Mouse (Mus musculus): ENCODE results near the gene Car10. TPM values are rescaled to one million over a fixed set of nuclear protein-coding genes. Genes with fewer than 3 reads are reported as not detected.
"Not testable (repeated sequence)": the region's sequence is repeated elsewhere in the genome, so short reads cannot be mapped to it uniquely, and the experiment has no call there.

Gene Car10
- polyA plus RNA-seq, 1 experiment from 2014 or later: 0.08 TPM

DNA sequence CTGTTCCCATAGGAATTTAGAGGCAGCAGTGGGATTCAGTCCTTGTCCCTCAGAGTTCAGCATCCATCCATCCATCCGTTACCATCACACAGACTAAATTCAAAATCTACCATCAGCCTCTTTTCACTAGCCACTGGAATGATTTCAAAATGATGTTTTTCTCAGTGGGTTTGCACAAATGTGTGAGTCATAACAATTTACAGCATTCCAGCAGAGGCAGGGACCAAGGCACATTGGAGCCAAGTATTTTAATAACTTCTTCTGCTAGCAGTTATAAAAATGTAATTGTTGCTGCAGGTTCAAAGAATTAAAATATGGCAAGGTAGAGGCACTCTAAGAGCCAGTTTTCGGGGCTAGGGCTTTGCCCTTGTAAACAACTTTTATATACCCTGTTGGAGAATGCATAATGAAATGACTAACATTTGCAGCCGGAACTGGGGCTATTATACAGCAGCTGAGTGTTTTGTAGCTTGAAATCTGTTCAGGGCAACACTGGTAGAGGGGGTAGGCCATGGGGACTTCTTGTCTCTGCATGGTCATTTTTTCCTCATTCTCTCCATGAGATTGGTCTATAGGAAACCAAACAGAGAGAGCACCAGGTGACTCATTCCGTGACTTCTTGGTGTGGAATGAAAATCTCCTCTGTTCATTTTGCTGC lies 276.0 kb downstream of the Car10 start:
- WGBS: 78% methylated on average over 4 of the region's 4 CpGs
- H3K4me2 ChIP-seq (ENCODE audit: low read depth, severe bottlenecking): no peak overlapping the region

DNA sequence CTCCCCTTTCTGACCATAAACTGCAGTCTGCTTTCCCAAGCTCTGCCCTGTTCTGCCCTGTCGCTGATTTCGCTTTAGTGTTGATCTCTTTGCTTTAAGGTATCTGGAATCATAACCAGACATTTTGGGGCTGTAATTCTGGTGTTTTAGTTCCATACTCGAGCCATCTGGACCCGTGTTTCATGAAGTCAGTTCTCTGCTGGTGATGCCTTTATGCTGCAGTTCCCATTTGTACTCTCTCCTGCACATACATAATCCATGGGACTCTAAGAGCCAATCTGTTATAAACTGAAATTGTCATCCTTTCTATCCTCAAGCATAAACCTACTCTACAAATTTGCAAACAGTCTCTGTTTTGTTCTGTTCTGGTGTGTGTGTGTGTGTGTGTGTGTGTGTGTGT lies 293.3 kb downstream of the Car10 start:
- no peaks in the 10 kb centered on the region for H3K9me3 ChIP-seq (ENCODE audit: control insufficient read depth, low read length)
- no peaks in the 10 kb centered on the region for H3K36me3 ChIP-seq (ENCODE audit: control insufficient read depth, insufficient read depth, low read length)
- H3K4me1 ChIP-seq (ENCODE audit: control insufficient read depth, insufficient read depth, low read length): no peaks in the 10 kb centered on the region
- no peak overlapping the region for H3K4me3 ChIP-seq (ENCODE audit: low read depth, low read length)
- no peak overlapping the region for H3K27ac ChIP-seq (replicated peaks; ENCODE audit: low read depth, low read length)
- DNase-seq (ENCODE audit: low spot score) (no peak), ATAC-seq (ENCODE audit: insufficient number of reproducible peaks, low FRiP score, low TSS enrichment, low read depth) (no peak)
- no peak overlapping the region for H3K9ac ChIP-seq (ENCODE audit: low read length)
- 86% methylated on average over 4 of the region's 4 CpGs for WGBS
- H3K27me3 ChIP-seq (ENCODE audit: control insufficient read depth, insufficient read depth, low read length): no peaks in the 10 kb centered on the region
- no peak overlapping the region for H3K4me2 ChIP-seq (ENCODE audit: low read depth, severe bottlenecking)

More for the DNA sequence above, 276.0 kb downstream of the Car10 start:
- no peak for ATAC-seq (ENCODE audit: insufficient number of reproducible peaks, low FRiP score, low TSS enrichment, low read depth)
- H3K9ac ChIP-seq (ENCODE audit: low read length): no peak overlapping the region
- no peaks in the 10 kb centered on the region for H3K4me1 ChIP-seq (ENCODE audit: control insufficient read depth, insufficient read depth, low read length)
- no peaks in the 10 kb centered on the region for H3K36me3 ChIP-seq (ENCODE audit: control insufficient read depth, insufficient read depth, low read length)
- DNase-seq (ENCODE audit: low spot score): no peak
- no peak overlapping the region for H3K4me3 ChIP-seq (ENCODE audit: low read depth, low read length)
- no peaks in the 10 kb centered on the region for H3K27me3 ChIP-seq (ENCODE audit: control insufficient read depth, insufficient read depth, low read length)
- no peaks in the 10 kb centered on the region for H3K9me3 ChIP-seq (ENCODE audit: control insufficient read depth, low read length)
- H3K27ac ChIP-seq (replicated peaks; ENCODE audit: low read depth, low read length): no peak overlapping the region

GRCm38 (mm10) chr11:93393371-93393770 lies 295.5 kb downstream of the Car10 start:
- H3K4me2 ChIP-seq (ENCODE audit: low read depth, severe bottlenecking); ATAC-seq (ENCODE audit: insufficient number of reproducible peaks, low FRiP score, low TSS enrichment, low read depth); H3K9ac ChIP-seq (ENCODE audit: low read length); H3K27ac ChIP-seq (replicated peaks; ENCODE audit: low read depth, low read length); H3K36me3 ChIP-seq (ENCODE audit: control insufficient read depth, insufficient read depth, low read length); H3K4me3 ChIP-seq (ENCODE audit: low read depth, low read length); H3K4me1 ChIP-seq (ENCODE audit: control insufficient read depth, insufficient read depth, low read length); H3K9me3 ChIP-seq (ENCODE audit: control insufficient read depth, low read length); H3K27me3 ChIP-seq (ENCODE audit: control insufficient read depth, insufficient read depth, low read length); DNase-seq (ENCODE audit: low spot score): not testable (repeated sequence)

GRCm38 (mm10) chr11:93396356-93396755 lies 298.5 kb downstream of the Car10 start:
- no peak for ATAC-seq (ENCODE audit: insufficient number of reproducible peaks, low FRiP score, low TSS enrichment, low read depth)
- Histone ChIP-seq H3K36me3 (ENCODE audit: control insufficient read depth, insufficient read depth, low read length) (no peaks in the 10 kb centered on the region), H3K4me1 (ENCODE audit: control insufficient read depth, insufficient read depth, low read length) (no peaks in the 10 kb centered on the region), H3K27ac (replicated peaks; ENCODE audit: low read depth, low read length) (no peak overlapping the region), H3K27me3 (ENCODE audit: control insufficient read depth, insufficient read depth, low read length) (no peaks in the 10 kb centered on the region), H3K9me3 (ENCODE audit: control insufficient read depth, low read length) (no peaks in the 10 kb centered on the region), H3K4me3 (ENCODE audit: low read depth, low read length) (no peak overlapping the region), H3K9ac (ENCODE audit: low read length) (no peak overlapping the region), H3K4me2 (ENCODE audit: low read depth, severe bottlenecking) (no peak overlapping the region)
- DNase-seq (ENCODE audit: low spot score): no peak
- 91% methylated on average over 2 of the region's 2 CpGs for WGBS

DNA sequence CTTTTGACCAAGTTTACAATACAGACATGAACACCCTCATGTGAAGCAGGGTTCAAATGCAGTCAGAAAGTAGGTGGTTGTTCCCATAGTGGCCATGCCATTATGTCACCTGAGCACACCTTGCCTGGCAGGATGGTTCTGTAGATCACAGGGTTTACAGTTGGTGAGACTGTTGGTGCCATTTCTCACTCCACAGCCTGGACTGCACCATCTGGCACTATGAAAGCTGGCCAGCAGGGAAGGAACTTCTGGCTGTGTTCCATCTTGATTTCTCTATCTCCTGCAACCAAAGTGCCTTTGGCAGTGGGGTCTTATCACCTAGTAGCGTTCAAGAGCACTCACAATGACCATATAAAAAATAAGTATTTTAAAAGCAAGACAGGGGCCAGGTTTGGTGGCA lies 303.3 kb downstream of the Car10 start:
- H3K9ac ChIP-seq (ENCODE audit: low read length); H3K27me3 ChIP-seq (ENCODE audit: control insufficient read depth, insufficient read depth, low read length); H3K27ac ChIP-seq (replicated peaks; ENCODE audit: low read depth, low read length); DNase-seq (ENCODE audit: low spot score); H3K4me2 ChIP-seq (ENCODE audit: low read depth, severe bottlenecking); H3K9me3 ChIP-seq (ENCODE audit: control insufficient read depth, low read length); H3K4me1 ChIP-seq (ENCODE audit: control insufficient read depth, insufficient read depth, low read length); H3K4me3 ChIP-seq (ENCODE audit: low read depth, low read length); H3K36me3 ChIP-seq (ENCODE audit: control insufficient read depth, insufficient read depth, low read length); ATAC-seq (ENCODE audit: insufficient number of reproducible peaks, low FRiP score, low TSS enrichment, low read depth): not testable (repeated sequence)
- WGBS: 95% methylated on average over 1 of the region's 1 CpGs

GRCm38 (mm10) chr11:93407981-93408380 lies 310.2 kb downstream of the Car10 start:
- 83% methylated on average over 5 of the region's 5 CpGs for WGBS

DNA sequence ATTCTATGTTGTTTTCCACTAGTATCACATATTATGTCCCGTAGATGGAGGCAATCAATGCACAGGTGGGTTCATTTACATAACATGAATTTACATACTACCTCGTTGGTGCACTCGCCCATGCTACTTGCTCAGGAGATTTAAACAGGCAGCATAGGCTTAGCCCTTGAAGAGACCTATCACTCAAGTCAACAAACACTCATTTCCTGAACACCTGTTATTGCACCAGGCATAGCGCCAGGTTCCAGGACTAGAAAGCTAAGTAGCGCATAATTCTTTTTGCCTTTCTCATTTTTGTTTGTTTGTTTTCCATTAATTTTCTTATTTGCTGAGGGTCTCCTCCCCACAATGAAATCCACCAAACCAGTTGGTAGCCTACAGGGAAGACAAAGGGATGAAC lies 333.7 kb downstream of the Car10 start:
- H3K4me2 ChIP-seq (ENCODE audit: low read depth, severe bottlenecking): no peak overlapping the region
- WGBS: 85% methylated on average over 5 of the region's 5 CpGs
- no peaks in the 10 kb centered on the region for H3K9me3 ChIP-seq (ENCODE audit: control insufficient read depth, low read length)
- H3K27ac ChIP-seq (replicated peaks; ENCODE audit: low read depth, low read length): no peak overlapping the region
- ATAC-seq (ENCODE audit: insufficient number of reproducible peaks, low FRiP score, low TSS enrichment, low read depth) (no peak), DNase-seq (ENCODE audit: low spot score) (no peak)
- no peak overlapping the region for H3K4me3 ChIP-seq (ENCODE audit: low read depth, low read length)
- no peaks in the 10 kb centered on the region for H3K36me3 ChIP-seq (ENCODE audit: control insufficient read depth, insufficient read depth, low read length)
- H3K4me1 ChIP-seq (ENCODE audit: control insufficient read depth, insufficient read depth, low read length): no peaks in the 10 kb centered on the region
- no peak overlapping the region for H3K9ac ChIP-seq (ENCODE audit: low read length)
- no peaks in the 10 kb centered on the region for H3K27me3 ChIP-seq (ENCODE audit: control insufficient read depth, insufficient read depth, low read length)

More at GRCm38 (mm10) chr11:93407981-93408380, 310.2 kb downstream of the Car10 start:
- Histone ChIP-seq H3K27ac (replicated peaks; ENCODE audit: low read depth, low read length) (no peak overlapping the region), H3K9ac (ENCODE audit: low read length) (no peak overlapping the region), H3K4me2 (ENCODE audit: low read depth, severe bottlenecking) (no peak overlapping the region), H3K36me3 (ENCODE audit: control insufficient read depth, insufficient read depth, low read length) (no peaks in the 10 kb centered on the region), H3K4me3 (ENCODE audit: low read depth, low read length) (no peak overlapping the region), H3K27me3 (ENCODE audit: control insufficient read depth, insufficient read depth, low read length) (no peaks in the 10 kb centered on the region), H3K4me1 (ENCODE audit: control insufficient read depth, insufficient read depth, low read length) (no peaks in the 10 kb centered on the region), H3K9me3 (ENCODE audit: control insufficient read depth, low read length) (no peaks in the 10 kb centered on the region)
- DNase-seq (ENCODE audit: low spot score) (no peak), ATAC-seq (ENCODE audit: insufficient number of reproducible peaks, low FRiP score, low TSS enrichment, low read depth) (no peak)

DNA sequence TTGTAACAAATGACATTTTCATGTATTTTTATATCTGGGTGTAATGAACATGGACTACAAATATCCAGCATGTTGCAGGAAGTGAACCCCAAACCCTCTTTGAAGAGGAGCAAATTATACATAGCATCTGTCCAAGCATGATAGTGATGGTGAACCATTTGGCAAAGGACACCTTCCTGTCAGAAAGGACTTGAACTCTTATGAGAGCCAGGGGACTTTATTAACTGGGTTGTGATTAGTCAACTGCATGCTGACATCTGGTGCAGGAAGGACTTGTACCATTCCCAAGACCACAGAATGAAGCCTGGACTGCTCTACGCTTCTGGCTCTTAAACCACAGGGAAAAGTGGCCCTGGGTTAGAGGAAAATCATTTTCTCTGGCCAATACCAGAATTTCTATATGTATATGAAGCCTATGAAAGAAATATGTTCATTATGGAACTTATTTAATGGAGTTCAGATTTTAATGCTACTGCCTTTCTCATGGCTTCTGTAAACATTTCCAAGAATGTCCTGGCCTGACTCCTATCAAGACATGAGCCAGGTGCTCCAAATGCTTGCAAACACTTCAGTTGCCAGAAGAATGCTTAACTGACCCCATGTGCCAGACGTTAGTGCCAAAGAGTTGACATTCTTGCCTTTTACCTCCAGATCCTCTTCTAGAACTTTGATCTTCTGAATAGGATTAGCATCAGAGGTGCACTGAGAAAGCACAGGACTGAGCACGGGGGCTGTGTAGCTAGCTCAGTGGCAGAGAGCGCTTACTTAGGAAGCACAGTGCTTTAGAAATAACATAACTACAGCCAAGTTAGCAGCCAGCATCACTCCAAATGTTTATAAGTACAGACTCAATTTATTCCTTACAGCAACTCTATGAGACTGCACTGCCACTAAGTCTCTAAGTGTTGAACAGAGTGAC lies 337.4 kb downstream of the Car10 start:
- no peaks in the 10 kb centered on the region for H3K9me3 ChIP-seq (ENCODE audit: control insufficient read depth, low read length)
- H3K4me2 ChIP-seq (ENCODE audit: low read depth, severe bottlenecking): no peak overlapping the region
- DNase-seq (ENCODE audit: low spot score) (no peak), ATAC-seq (ENCODE audit: insufficient number of reproducible peaks, low FRiP score, low TSS enrichment, low read depth) (no peak)
- 57% methylated on average over 4 of the region's 4 CpGs for WGBS
- H3K36me3 ChIP-seq (ENCODE audit: control insufficient read depth, insufficient read depth, low read length): no peaks in the 10 kb centered on the region
- H3K27ac ChIP-seq (replicated peaks; ENCODE audit: low read depth, low read length): no peak overlapping the region
- no peaks in the 10 kb centered on the region for H3K4me1 ChIP-seq (ENCODE audit: control insufficient read depth, insufficient read depth, low read length)
- H3K9ac ChIP-seq (ENCODE audit: low read length): no peak overlapping the region
- no peak overlapping the region for H3K4me3 ChIP-seq (ENCODE audit: low read depth, low read length)
- H3K27me3 ChIP-seq (ENCODE audit: control insufficient read depth, insufficient read depth, low read length): no peaks in the 10 kb centered on the region

Measured in limb, embryonic 11.5 days (tissue).